Mouse (Mus musculus): ENCODE measurements at regions not wholly inside any gene's neighbourhood (a gene's known extent, or its start where the extent isn't known, plus 50 kb on each side); places are given as distances from the start of the nearest gene placed in this dataset.

GRCm38 (mm10) chr11:45058658-45059057, 441.5 kb downstream of the Ebf1 start:
- ATAC-seq (replicated peaks in 1 of 2; ENCODE audit: insufficient read depth in 1 of 2, low FRiP score in 2 of 2, low TSS enrichment in 1 of 2, low read depth in 1 of 2, poor library complexity in 2 of 2, severe bottlenecking in 2 of 2) = no peak

- ATAC-seq (replicated peaks in 1 of 2; ENCODE audit: insufficient read depth in 1 of 2, low FRiP score in 2 of 2, low TSS enrichment in 1 of 2, low read depth in 1 of 2, poor library complexity in 2 of 2, severe bottlenecking in 2 of 2) = no peak
Measured at GRCm38 (mm10) chr11:45066592-45066991, 449.5 kb downstream of the Ebf1 start.

GRCm38 (mm10) chr11:45070280-45070679, 453.2 kb downstream of the Ebf1 start:
- ATAC-seq (replicated peaks in 1 of 2; ENCODE audit: insufficient read depth in 1 of 2, low FRiP score in 2 of 2, low TSS enrichment in 1 of 2, low read depth in 1 of 2, poor library complexity in 2 of 2, severe bottlenecking in 2 of 2) = no peak

GRCm38 (mm10) chr11:45071195-45071594, 454.1 kb downstream of the Ebf1 start:
- ATAC-seq (replicated peaks in 1 of 2; ENCODE audit: insufficient read depth in 1 of 2, low FRiP score in 2 of 2, low TSS enrichment in 1 of 2, low read depth in 1 of 2, poor library complexity in 2 of 2, severe bottlenecking in 2 of 2) = no peak

- ATAC-seq (replicated peaks in 1 of 2; ENCODE audit: insufficient read depth in 1 of 2, low FRiP score in 2 of 2, low TSS enrichment in 1 of 2, low read depth in 1 of 2, poor library complexity in 2 of 2, severe bottlenecking in 2 of 2) = no peak
Measured at GRCm38 (mm10) chr11:45084506-45085037, 467.5 kb downstream of the Ebf1 start.

GRCm38 (mm10) chr11:45085145-45085544, 468.0 kb downstream of the Ebf1 start:
- ATAC-seq (replicated peaks in 1 of 2; ENCODE audit: insufficient read depth in 1 of 2, low FRiP score in 2 of 2, low TSS enrichment in 1 of 2, low read depth in 1 of 2, poor library complexity in 2 of 2, severe bottlenecking in 2 of 2) = no peak

- ATAC-seq (replicated peaks in 1 of 2; ENCODE audit: insufficient read depth in 1 of 2, low FRiP score in 2 of 2, low TSS enrichment in 1 of 2, low read depth in 1 of 2, poor library complexity in 2 of 2, severe bottlenecking in 2 of 2) = no peak
Measured at GRCm38 (mm10) chr11:45087186-45087915, 470.2 kb downstream of the Ebf1 start.

- no peak for ATAC-seq (replicated peaks in 1 of 2; ENCODE audit: insufficient read depth in 1 of 2, low FRiP score in 2 of 2, low TSS enrichment in 1 of 2, low read depth in 1 of 2, poor library complexity in 2 of 2, severe bottlenecking in 2 of 2)
Measured at GRCm38 (mm10) chr11:45088286-45088685, 471.2 kb downstream of the Ebf1 start.

- ATAC-seq (replicated peaks in 1 of 2; ENCODE audit: insufficient read depth in 1 of 2, low FRiP score in 2 of 2, low TSS enrichment in 1 of 2, low read depth in 1 of 2, poor library complexity in 2 of 2, severe bottlenecking in 2 of 2) = no peak
Measured at GRCm38 (mm10) chr11:45089561-45089960, 472.4 kb downstream of the Ebf1 start.

GRCm38 (mm10) chr11:45103498-45104336, 486.6 kb downstream of the Ebf1 start:
- no peak for ATAC-seq (replicated peaks in 1 of 2; ENCODE audit: insufficient read depth in 1 of 2, low FRiP score in 2 of 2, low TSS enrichment in 1 of 2, low read depth in 1 of 2, poor library complexity in 2 of 2, severe bottlenecking in 2 of 2)

GRCm38 (mm10) chr11:45116702-45117101, 499.6 kb downstream of the Ebf1 start:
- ATAC-seq (replicated peaks in 1 of 2; ENCODE audit: insufficient read depth in 1 of 2, low FRiP score in 2 of 2, low TSS enrichment in 1 of 2, low read depth in 1 of 2, poor library complexity in 2 of 2, severe bottlenecking in 2 of 2) = no peak

- ATAC-seq (replicated peaks in 1 of 2; ENCODE audit: insufficient read depth in 1 of 2, low FRiP score in 2 of 2, low TSS enrichment in 1 of 2, low read depth in 1 of 2, poor library complexity in 2 of 2, severe bottlenecking in 2 of 2) = no peak
Measured at GRCm38 (mm10) chr11:45123276-45123675, 506.2 kb downstream of the Ebf1 start.

- ATAC-seq (replicated peaks in 1 of 2; ENCODE audit: insufficient read depth in 1 of 2, low FRiP score in 2 of 2, low TSS enrichment in 1 of 2, low read depth in 1 of 2, poor library complexity in 2 of 2, severe bottlenecking in 2 of 2) = no peak
Measured at GRCm38 (mm10) chr11:45136781-45137180, 519.7 kb downstream of the Ebf1 start.

- no peak for ATAC-seq (replicated peaks in 1 of 2; ENCODE audit: insufficient read depth in 1 of 2, low FRiP score in 2 of 2, low TSS enrichment in 1 of 2, low read depth in 1 of 2, poor library complexity in 2 of 2, severe bottlenecking in 2 of 2)
Measured at GRCm38 (mm10) chr11:45138351-45138975, 521.3 kb downstream of the Ebf1 start.

GRCm38 (mm10) chr11:45140490-45140889, 523.4 kb downstream of the Ebf1 start:
- no peak for ATAC-seq (replicated peaks in 1 of 2; ENCODE audit: insufficient read depth in 1 of 2, low FRiP score in 2 of 2, low TSS enrichment in 1 of 2, low read depth in 1 of 2, poor library complexity in 2 of 2, severe bottlenecking in 2 of 2)

GRCm38 (mm10) chr11:45154070-45154469, 537.0 kb downstream of the Ebf1 start:
- no peak for ATAC-seq (replicated peaks in 1 of 2; ENCODE audit: insufficient read depth in 1 of 2, low FRiP score in 2 of 2, low TSS enrichment in 1 of 2, low read depth in 1 of 2, poor library complexity in 2 of 2, severe bottlenecking in 2 of 2)

- no peak for ATAC-seq (replicated peaks in 1 of 2; ENCODE audit: insufficient read depth in 1 of 2, low FRiP score in 2 of 2, low TSS enrichment in 1 of 2, low read depth in 1 of 2, poor library complexity in 2 of 2, severe bottlenecking in 2 of 2)
Measured at GRCm38 (mm10) chr11:45154497-45154896, 537.4 kb downstream of the Ebf1 start.

- no peak for ATAC-seq (replicated peaks in 1 of 2; ENCODE audit: insufficient read depth in 1 of 2, low FRiP score in 2 of 2, low TSS enrichment in 1 of 2, low read depth in 1 of 2, poor library complexity in 2 of 2, severe bottlenecking in 2 of 2)
Measured at GRCm38 (mm10) chr11:45155782-45156181, 538.7 kb downstream of the Ebf1 start.

All from hematopoietic stem cell, adult 5-6 weeks (primary cell).